Mouse (Mus musculus) thymus, adult 2 months (tissue): ENCODE data around the gene 1700025C18Rik. TPM values are rescaled to one million over a fixed set of nuclear protein-coding genes. Genes with fewer than 3 reads are reported as not detected.

Experiments
- DNase-seq: peaks from one replicate; pipeline ENCODE4 v3.0.0; 2021
- H3K27ac ChIP-seq: fragments of 200-500 bp; 2 replicates; pipeline ENCODE4 v1.5.1; 2012; ENCODE audit warnings: low read length, control low read depth; ENCODE audit not compliant: control insufficient read depth, insufficient read depth
- H3K27me3 ChIP-seq: fragments of 200-500 bp; 2 replicates; pipeline ENCODE4 v1.6.1; 2012; ENCODE audit warnings: mild to moderate bottlenecking, low read length, moderate library complexity, mixed read lengths; ENCODE audit not compliant: control insufficient read depth, insufficient read depth
- H3K36me3 ChIP-seq: fragments of 200-500 bp; 2 replicates; pipeline ENCODE4 v1.6.1; 2012; ENCODE audit warnings: mild to moderate bottlenecking, low read length, moderate library complexity; ENCODE audit not compliant: control insufficient read depth, insufficient read depth
- H3K4me1 ChIP-seq: fragments of 200-500 bp; replicated peaks from 2 replicates; pipeline ENCODE4 v1.6.1; 2012; ENCODE audit warnings: low read length; ENCODE audit not compliant: control insufficient read depth, insufficient read depth
- H3K4me3 ChIP-seq: fragments of 200-500 bp; 2 replicates; pipeline ENCODE4 v1.5.1; 2012; ENCODE audit warnings: mild to moderate bottlenecking, low read length, control low read depth, moderate library complexity; ENCODE audit not compliant: control insufficient read depth, insufficient read depth
- CTCF ChIP-seq: fragments of 200-500 bp; IDR thresholded peaks from 2 replicates; pipeline ENCODE4 v1.5.1; 2012; ENCODE audit warnings: mild to moderate bottlenecking, control low read depth, low read length, moderate library complexity, borderline replicate concordance; ENCODE audit not compliant: control insufficient read depth, poor library complexity, insufficient read depth; ENCODE audit errors: extremely low read depth
- POLR2A ChIP-seq: fragments of 200-500 bp; IDR thresholded peaks from 2 replicates; pipeline ENCODE4 v1.6.1; 2012; ENCODE audit warnings: mild to moderate bottlenecking, low read length, control low read depth, moderate library complexity; ENCODE audit not compliant: control insufficient read depth, poor library complexity, insufficient read depth; ENCODE audit errors: extremely low read depth
- WGBS: fragments of 180-500 bp; shearing (Covaris S2); methylation state at CpG from one replicate; pipeline ENCODE4 v1.1.7; 2018; 5-methylcytosine and 5-hydroxymethylcytosine counted together
- polyA plus RNA-seq: library from polyadenylated mRNA; depleted of rRNA; stranded (reverse); fragments of >200 nt; gene quantifications from 2 replicates; pipeline ENCODE4 v1.2.3, GENCODE M21; 2012

1700025C18Rik gene
- polyA plus RNA-seq, 1 experiment: not detected

DNA sequence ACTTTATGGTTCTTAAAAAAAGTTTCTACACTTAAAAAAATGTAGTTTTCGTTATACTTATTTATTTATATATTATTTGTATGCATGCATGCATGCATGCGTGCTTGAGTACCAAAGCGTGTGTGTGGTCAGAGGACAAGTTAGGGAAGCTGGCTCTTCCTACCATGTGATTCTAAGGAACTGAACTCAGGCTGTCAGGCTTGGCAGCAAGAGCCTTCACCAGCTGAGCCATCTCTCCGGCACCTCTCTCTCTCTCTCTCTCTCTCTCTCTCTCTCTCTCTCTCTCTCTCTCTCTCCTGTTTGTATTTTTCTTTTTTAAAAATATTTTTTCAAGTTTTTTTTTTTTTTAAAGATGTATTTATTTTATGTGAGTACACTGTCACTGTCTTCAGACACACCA, 30.6 kb downstream of the 1700025C18Rik start:
- DNase-seq: no peak
- Histone ChIP-seq H3K27ac (no peak overlapping the region), H3K36me3 (no peaks in the 10 kb centered on the region), H3K27me3 (peaks cover 5% of the 10 kb centered on the region), H3K4me3 (no peak overlapping the region), H3K4me1 (peaks cover 6% of the 10 kb centered on the region)
- no peak for TF ChIP-seq POLR2A
- no peak for TF ChIP-seq CTCF
- 93% methylated on average over 4 of the region's 4 CpGs for WGBS

DNA sequence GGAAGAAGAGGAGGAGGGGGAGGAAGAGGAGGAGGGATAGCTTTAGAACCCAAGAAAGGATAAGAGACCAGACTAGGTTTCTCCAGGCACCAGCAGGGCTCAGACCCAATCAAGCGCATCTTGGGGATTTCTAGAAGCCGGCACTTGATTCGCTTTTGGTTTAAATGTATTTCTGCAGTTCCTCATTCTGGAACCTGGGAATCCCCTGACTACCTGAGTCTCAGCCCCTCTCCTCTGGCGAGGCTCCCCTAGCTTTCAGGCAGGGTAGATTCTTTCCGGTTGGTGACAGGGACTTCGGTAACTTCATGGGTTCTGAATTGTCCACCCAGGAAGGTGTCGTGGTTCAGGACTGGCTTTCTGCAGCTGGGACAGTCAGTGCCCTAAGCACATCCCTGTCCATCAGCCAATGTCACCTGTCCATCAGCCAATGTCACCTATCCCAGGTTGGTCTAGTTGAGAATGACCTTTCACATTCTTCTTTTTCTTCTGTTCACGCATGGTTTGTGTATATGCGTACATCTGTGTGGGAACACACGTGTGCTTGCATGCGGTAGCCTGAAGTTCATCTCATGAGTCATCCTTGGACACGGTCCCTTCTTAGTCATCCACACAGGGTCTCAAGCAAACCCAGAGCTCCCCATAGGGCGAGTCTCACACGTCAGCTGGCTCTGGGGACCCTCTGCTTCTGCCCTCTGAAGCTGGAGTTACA, 34.0 kb downstream of the 1700025C18Rik start:
- no peak for DNase-seq

DNA sequence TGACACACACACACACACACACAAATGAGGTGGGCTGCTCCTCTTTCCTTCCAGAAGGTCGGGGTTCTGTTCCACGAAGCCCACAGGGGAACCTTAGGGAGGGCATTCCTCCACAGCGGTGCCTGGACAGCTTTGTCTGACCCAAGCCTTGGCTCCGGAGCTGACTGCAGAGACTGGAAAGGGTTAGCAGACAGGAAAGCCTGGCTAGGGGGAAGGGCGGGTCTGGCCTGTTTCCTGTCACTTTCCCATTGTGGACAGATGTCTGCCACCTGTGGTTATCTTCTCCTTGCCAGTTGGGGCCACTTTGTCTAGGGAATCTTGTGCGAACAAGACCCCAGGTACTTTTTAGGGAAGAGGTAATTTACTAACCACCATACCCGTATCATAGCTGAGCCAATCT, 34.6 kb downstream of the 1700025C18Rik start:
- no peaks in the 10 kb centered on the region for H3K36me3 ChIP-seq
- WGBS: 1% methylated on average over 7 of the region's 7 CpGs
- no peak overlapping the region for H3K27ac ChIP-seq
- peaks cover 7% of the 10 kb centered on the region for H3K4me1 ChIP-seq
- H3K27me3 ChIP-seq: peaks cover 9% of the 10 kb centered on the region
- TF ChIP-seq POLR2A (no peak), CTCF (no peak)
- H3K4me3 ChIP-seq: peak overlapping the region; percentile 23
- no peak for DNase-seq

More for the DNA sequence above, 34.0 kb downstream of the 1700025C18Rik start:
- Histone ChIP-seq H3K4me3 (no peak overlapping the region), H3K27ac (no peak overlapping the region), H3K4me1 (peaks cover 7% of the 10 kb centered on the region), H3K36me3 (no peaks in the 10 kb centered on the region), H3K27me3 (peaks cover 6% of the 10 kb centered on the region)
- 45% methylated on average over 14 of the region's 14 CpGs for WGBS
- no peak for TF ChIP-seq CTCF
- no peak for TF ChIP-seq POLR2A

DNA sequence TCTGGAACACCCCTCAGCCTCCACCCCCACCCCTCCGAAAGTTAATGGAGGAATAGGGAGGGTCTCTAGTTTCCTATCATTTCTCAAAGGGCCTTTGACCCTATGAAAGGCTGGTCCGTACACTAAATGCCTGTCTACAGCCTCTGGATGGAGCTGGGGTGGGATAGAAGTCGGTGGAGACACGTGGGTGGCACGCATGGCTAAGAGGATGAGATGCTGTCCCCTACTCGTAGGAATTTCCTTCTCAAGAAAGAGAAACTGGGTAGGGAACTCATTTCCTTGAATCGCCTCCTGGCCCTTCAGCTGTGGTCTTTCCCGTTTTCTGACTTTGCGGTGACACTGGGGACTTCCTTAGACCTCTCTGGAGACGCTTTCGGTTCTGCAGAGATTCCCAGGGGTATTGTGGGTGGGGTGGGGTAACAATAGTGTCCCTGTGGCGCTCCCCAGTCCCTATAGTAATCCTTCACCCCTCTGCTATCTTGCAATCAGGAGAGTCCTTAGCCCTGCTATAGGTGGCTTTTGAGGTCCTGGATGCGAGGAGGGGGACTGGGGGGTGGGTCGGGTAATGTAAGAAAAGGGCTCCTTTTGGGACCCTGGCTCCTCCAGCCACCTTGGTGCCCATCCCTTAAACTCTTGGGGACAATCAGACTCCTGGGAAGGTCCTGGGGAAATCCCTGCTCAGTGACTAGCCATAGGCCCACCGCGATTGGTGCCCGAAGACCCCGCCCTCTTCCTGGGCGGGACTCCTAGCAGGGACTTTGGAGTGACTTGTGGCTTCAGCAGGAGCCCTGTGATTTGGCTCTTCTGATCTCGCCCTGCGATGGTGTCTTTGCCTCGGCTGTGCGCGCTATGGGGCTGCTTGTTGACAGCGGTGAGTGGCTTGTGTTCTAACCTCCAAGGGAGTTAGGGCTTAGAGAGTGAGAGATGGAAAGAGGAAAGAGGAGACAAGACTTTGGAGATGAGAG, 35.4 kb downstream of the 1700025C18Rik start, which contains the start of gene Cd40:
Gene Cd40 (plus strand): TSS at position 740 of the 965 bp plus-strand sequence.
- peak within 1 kb of the TSS; percentile 23 for H3K4me3 ChIP-seq
- H3K4me1 ChIP-seq: peaks cover 7% of the 10 kb centered on the region
- no peak for TF ChIP-seq CTCF
- no peak for TF ChIP-seq POLR2A
- 9% methylated on average over 25 of the region's 25 CpGs for WGBS
- DNase-seq: no peak
- H3K27ac ChIP-seq: no peak within 1 kb of the TSS
- H3K36me3 ChIP-seq: no peaks in the 10 kb centered on the region
- H3K27me3 ChIP-seq: peaks cover 9% of the 10 kb centered on the region; the same call in 1 of the 2 replicates

DNA sequence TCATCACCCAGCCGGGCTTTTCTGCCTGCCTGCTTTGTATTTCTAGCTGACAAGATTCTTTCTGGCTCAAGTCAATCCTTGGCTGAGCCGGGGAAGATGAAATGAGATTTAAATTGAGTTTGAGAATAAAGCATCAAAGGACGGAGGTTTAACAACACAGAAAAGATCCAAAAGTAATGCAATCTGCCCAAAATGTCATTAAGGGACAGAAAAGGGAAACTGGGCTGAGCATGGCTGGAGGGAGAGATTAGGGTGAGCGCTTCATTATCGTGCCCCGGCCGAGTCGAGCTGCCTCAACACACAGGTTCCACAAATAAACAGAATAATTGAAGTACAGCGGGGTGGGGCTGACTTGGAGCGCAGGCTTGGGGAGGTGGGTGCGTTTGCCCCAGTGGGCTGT, 39.0 kb downstream of the 1700025C18Rik start:
- H3K27ac ChIP-seq: no peak overlapping the region
- peaks cover 9% of the 10 kb centered on the region; the same call in 1 of the 2 replicates for H3K27me3 ChIP-seq

More for the DNA sequence above, 39.0 kb downstream of the 1700025C18Rik start:
- Histone ChIP-seq H3K36me3 (no peaks in the 10 kb centered on the region), H3K4me1 (peaks cover 7% of the 10 kb centered on the region), H3K4me3 (no peak overlapping the region)
- 56% methylated on average over 11 of the region's 11 CpGs for WGBS
- no peak for DNase-seq
- TF ChIP-seq POLR2A (no peak), CTCF (no peak)
